Mouse (Mus musculus) E14TG2a.4 (cell line): ENCODE results near the gene Pxn.

Source experiments
- CTCF ChIP-seq: conservative IDR thresholded peaks from 2 replicates; pipeline ENCODE4 v1.5.1; 2014; ENCODE audit warnings: low read length
- POU5F1 ChIP-seq: IDR thresholded peaks from 2 replicates; pipeline ENCODE4 v1.6.1; 2014; ENCODE audit warnings: low read length, borderline replicate concordance

GRCm38 (mm10) chr5:115559237-115560101 is 53.0 kb downstream of the Pxn start, which contains the start of gene Rplp0:
- TF ChIP-seq CTCF: peak; percentile 82
- no peak for TF ChIP-seq POU5F1
